Mouse (Mus musculus) granulocyte monocyte progenitor cell, adult 5-6 weeks (primary cell): ENCODE results near the gene Gm10160. TPM values are rescaled to one million over a fixed set of nuclear protein-coding genes. Genes with fewer than 3 reads are reported as not detected.

Experiments used
- ATAC-seq: replicated peaks from 2 replicates; pipeline ENCODE4 v1.8.0; 2016; ENCODE audit warnings: mild to moderate bottlenecking, moderate TSS enrichment, inconsistent platforms; ENCODE audit not compliant: poor library complexity, severe bottlenecking
- total RNA-seq, 2 experiments: library from RNA; stranded (forward) in 1 of 2; stranded (reverse) in 1 of 2; fragments of 200-712, 200-1000 nt in 1 of 2; fragments of >200 nt in 1 of 2; fragmentation: Nextera tagmentation in 1 of 2; gene quantifications; 2 replicates each; pipeline ENCODE4 v1.2.3; 2014 to 2017

Gene Gm10160
- not detected in 2 replicates for total RNA-seq (2014; fragmentation: Nextera tagmentation)
- total RNA-seq (2017) = not detected in 2 replicates

- ATAC-seq = no peak
These were observed at the start of gene Gm10160 for GRCm38 (mm10) chr7:81855694-81856093. TSS of gene Gm10160 (minus strand) at chr7:81855794.

GRCm38 (mm10) chr7:81904926-81905325 is 49.3 kb upstream of the Gm10160 start:
- no peak for ATAC-seq

DNA sequence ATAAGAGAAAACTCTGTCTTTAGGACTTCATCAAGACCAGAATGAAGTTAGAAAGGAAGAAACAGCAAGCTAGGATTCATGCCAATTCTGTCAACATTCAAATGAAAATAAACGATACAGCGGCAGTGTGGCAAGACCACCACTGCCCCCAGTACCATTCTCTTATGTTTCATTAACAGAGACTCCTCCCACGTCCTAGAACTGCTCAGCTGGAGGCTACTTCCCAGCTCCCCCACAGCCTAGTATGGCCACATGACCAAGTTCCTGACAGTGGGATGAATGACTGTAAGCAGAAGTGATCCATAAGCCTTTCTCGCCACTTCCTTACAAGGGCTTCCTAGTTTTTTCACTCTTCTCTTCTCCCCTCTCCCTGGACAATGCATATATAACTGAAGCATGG is 48.5 kb upstream of the Gm10160 start:
- peak; percentile 76 for ATAC-seq

DNA sequence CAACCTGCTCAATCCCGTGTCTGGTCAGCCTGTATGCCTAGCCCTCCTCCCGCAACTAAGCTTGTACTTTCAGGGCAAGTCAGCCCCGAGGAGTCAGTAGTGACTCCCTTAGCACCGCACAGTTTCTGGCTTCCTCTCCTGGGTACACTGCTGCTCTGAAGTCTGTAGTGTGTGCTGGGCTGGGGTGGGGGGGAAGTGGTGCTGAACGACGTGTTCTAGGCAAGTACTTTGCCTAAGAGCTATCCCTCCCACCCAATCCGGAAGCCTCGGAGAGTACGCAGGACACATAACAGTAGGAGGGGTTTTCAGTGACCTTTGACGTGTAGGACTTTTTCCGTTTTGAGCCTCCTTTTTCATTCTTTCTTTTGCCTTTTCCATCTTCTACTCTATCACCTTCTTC is 43.8 kb upstream of the Gm10160 start:
- no peak for ATAC-seq

DNA sequence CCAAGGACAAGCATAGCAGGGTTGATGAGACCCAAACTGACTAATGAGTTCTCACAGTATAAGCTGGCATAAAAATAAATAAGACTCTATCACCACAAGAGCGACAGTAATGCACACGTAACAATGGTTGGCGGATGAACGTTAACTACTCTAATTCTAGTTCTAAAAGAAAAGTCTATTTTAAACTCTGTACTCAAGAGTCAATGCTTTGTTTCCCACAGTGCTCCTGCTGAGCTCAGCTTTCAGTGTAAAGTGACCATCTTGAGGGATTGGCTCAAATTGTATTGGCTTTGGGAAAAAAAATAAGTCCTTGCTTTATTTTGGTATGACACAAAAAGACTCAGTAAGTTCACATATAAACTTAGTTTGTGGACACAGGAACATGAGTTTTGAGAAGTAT is 29.5 kb upstream of the Gm10160 start:
- ATAC-seq = no peak

DNA sequence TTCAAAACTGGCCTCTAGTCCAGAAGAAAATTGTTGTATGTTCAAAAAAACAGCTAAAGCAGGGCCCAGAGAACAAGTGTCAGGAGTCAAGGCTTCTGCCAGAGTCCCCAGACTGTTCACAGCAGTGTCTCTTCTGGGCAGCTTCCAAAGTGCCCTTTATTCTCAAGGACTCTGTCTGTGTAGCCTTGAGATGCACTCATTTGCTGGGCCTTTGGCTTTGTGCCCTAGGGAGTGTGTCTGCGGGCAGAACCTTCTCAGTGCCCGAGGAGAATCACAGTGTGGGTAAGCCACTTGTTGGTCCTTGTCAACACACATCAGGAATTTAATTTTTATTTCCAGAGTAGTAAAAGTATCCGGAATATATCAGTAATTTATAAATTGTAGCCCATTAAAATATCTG is 26.0 kb upstream of the Gm10160 start:
- ATAC-seq = no peak

GRCm38 (mm10) chr7:81880797-81881196 is 25.2 kb upstream of the Gm10160 start:
- no peak for ATAC-seq

DNA sequence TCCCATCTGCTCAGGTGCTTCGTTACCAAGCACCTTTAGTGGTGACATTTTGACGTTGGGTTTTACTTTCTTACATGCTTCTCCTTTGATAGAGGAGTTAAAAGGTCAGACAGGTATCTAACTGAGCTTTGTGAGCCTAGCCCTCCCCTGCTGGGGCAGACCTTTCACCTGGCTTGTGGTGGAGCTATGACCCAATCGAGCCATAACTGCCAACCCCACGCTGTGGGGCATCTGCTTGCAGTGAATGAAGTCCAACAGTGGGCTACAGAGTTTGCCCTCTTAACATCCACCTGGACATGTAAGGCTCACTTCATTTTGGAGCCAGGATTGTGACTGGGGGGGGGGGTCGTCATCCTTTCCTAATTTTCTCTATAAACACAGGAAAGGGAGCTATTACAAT is 24.7 kb upstream of the Gm10160 start:
- no peak for ATAC-seq

GRCm38 (mm10) chr7:81875372-81875771 is 19.8 kb upstream of the Gm10160 start:
- ATAC-seq = no peak

DNA sequence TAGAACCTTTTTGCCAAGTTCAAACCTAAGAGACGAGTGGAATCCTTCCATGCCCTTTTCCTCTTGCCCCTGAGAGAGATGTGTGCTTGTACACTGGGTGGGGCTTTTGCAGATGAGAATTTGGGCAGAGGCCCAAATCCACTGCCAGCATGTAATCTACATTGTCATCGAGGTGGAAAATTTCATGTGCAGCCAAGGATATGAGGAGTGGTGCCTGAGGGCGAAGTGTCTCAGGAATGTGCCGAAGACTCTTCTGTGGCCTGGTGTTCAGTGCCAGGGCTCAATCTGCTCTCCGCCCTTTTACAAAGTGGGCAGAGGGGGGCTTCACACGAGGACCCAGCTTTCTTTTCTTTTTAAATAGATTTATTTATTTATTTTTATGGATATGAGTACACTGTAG is 19.0 kb upstream of the Gm10160 start:
- ATAC-seq = no peak

- ATAC-seq = no peak
These were observed 18.2 kb upstream of the Gm10160 start for GRCm38 (mm10) chr7:81873807-81874206.

DNA sequence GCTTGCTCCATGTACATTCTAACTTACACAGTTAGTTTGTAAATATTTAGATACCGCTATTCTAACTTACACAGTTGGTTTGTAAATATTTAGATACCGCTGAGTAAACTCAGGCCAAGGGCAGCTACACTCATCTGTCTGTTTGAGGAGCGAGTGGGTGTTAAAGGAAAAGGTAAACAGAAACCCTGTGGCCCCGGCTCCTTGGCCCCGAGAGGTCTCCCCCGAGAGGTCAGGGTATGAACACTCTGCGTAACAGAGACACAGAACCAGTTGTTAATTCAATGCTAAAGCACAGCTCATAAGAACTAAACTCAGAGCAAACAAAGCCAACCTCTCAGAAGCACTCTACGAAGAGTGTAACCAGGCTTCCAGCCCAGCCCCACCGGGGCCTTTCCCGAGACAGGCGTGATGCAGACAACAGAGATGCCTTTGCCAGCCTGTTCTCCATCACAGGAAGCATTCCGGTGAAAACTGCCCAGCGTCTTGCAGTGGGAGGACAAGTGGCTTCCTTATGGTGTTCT is 17.0 kb upstream of the Gm10160 start:
- no peak for ATAC-seq

DNA sequence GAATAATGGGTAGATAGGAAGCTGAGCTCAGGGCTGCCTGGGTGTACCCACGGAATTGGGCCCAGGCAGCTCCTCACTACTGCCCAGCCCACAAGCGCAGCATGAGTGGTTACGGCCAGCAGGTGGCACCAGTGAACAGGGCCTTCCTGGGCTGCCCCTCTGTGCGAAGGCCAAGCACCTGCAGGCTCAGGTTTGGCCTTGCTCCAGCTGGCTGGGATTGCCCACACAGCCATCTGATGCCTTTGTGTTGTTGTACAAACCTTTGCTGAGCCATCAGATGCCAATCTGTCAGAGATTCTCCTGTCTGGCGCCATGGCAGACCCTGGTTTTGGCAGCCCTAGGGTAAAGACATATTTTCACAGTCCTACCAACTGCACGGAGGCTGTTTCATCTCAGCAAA is 12.6 kb upstream of the Gm10160 start:
- peak; percentile 79 for ATAC-seq

GRCm38 (mm10) chr7:81867231-81867930 is 11.8 kb upstream of the Gm10160 start:
- no peak for ATAC-seq

DNA sequence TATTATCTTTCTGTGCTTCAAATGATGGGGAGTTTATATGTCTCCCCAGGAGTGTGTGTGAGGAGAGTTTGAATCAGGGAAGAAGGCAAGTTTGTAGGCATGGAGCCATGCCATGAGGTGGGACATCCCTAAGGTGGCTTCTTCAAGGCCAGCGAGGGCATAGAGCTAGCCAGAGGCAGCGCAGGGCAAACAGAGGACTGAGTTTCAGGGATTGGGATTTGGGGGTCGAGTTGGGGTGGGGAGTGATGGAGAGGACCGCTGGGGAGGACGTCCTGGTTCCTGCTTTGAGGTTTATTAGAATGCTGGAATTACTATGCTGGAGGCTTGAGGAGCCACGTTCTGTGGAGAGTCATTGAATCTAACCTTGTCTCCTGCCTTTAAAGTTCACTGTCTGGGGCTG is 10.3 kb upstream of the Gm10160 start:
- no peak for ATAC-seq

DNA sequence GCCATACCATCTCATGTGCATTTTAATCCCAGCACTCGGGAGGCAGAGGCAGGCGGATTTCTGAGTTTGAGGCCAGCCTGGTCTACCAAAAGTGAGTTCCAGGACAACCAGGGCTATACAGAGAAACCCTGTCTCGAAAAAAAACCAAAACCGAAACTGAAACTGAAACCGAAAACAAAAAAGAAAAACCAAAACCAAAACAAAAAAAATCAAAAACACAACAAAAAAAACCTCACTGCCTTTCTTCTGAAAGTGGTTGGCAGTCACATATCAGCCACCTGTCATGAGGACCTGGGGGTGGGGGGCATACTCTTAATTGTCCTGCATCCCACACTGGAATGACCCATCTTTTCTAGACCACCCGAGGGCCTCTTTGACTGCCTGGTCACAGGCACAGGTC is 9.0 kb upstream of the Gm10160 start:
- ATAC-seq = no peak

DNA sequence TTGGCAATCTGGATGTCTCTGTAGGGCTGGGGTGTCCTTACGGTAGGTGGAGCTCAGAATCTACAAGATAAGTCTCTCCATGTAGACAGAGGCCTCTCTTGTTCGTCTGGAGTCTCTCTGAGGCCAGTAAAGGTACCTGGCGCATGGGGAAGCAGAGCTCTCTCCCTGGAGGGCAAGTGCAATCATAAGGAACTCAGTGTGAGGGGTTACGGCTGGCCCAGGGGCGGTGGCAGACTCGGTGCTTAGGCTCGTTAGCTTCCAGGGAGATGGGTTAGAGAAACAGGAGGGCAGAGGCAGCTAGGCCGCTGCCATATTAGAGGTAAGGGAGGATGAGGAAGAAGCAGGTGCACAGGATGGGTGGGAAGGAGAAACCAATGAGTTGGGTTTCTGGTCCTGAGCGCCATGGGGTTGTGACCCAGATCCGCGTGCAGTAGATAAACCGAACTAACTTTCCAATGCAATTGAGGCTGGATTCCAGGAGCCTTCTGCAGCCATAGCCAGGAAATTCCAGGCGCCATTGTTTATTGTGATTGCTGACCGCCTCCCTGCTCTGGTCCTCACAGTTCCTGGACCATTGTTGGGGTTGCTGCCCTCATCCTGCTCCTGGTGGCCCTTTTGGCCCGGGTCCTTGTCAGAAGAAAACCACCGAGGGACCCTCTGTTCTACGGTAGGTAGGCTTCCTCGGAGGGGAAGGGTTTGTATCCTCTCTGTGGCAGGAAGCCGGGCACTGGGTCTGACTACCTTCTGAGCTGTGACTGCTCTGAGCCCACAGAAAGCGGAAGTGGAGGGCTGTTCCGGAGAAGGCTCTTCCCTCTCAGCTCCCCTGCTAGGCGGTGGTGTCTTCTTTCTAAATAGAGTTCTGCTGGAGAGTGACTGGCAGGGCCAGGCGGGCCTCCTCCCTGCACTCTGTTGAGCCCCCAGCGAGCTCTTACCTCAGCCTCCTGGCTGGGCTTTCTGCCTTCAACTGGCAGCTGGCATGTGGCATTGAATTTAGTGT is 7.3 kb upstream of the Gm10160 start:
- peak; percentile 34 for ATAC-seq

DNA sequence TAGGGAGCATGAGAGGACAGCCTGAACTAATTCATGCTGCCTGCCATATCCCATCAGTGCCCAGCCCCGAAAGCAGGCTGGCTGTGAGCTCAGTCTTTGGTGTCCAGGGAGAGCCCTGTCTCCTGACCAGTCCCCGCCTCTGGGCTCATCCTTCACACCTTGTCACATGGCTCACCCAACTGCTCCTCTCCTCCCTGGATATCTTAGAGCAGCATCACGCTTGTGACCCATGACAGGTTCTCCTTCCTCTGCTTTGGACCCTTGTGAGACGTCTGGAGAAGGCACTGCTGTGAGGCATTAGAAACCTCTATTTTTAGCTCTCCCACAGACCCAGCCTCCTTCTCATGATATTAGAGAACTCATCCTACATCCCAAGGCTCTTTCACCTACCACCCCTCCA is 6.3 kb upstream of the Gm10160 start:
- ATAC-seq = no peak

DNA sequence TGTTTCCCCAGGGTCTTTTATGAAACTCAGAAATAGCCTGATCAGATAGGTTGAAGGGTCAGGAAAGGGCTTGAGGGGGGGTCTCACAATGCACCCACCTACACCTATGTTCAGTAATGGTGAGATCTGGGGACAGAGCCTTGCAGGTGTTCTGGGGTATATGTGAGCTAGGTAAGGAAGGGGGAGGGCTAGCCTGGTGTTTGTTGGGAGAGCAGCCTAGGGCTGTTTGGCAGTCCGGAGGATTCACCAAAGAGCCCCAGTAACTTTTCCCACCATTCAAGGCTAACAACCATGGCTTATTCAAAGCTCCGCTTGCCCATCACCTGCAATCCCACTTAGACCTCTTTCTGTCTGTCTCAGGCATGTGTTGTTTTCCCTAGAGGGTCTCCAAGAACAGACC is 5.9 kb upstream of the Gm10160 start:
- no peak for ATAC-seq

DNA sequence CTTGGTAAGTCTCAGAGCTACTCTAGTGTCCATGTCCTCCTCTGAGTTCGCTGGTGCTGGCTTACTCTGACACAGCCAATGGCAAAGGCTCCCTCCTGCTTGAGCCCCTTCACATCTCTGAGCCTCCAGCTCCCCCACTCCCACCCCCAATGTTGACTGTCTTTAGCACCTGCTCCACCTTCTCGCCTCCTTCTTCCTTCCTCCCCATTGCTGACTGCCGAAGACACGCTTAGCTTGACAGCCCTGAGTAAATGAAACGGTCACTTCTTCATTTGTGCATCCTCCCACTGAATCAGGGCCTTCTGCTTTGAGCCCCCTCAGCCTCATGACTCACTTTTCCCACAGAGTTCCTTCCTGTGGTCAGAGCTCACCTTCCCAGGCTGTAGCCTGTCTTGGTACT is 5.4 kb upstream of the Gm10160 start:
- ATAC-seq = peak; percentile 8

DNA sequence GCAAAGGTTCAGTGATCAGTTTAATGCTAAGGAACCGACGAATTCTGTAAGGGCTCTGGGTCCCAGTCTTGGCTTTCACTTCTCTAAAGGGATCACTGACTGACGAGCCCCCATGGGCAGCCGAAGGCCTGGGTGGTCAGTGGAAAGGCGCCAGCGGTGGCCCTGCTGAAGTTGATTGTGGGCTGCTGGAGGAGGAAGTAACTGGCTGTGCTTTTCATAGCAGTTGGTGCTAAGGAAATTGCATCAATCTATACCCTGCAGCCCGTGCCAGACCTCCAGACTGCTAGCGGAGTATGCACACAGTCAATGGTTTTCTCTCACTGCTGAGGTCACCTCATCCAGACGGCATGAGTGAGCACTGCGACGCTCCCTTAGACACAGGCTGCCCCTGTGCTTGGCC is 4.5 kb upstream of the Gm10160 start:
- ATAC-seq = peak; percentile 49
